Mouse (Mus musculus) intestine, embryonic 14.5 days (tissue): Measurements from ENCODE around the gene Ccdc40. TPM values are rescaled to one million over a fixed set of nuclear protein-coding genes. Genes with fewer than 3 reads are reported as not detected.

Experiments used
- ATAC-seq: fragments of 200-750 bp; cut with Nextera tagmentation; replicated peaks from 2 replicates; pipeline ENCODE4 v1.8.0; 2017; ENCODE audit warnings: low read depth, moderate number of reproducible peaks, moderate TSS enrichment, moderate library complexity; ENCODE audit not compliant: low FRiP score, low TSS enrichment
- DNase-seq: peaks from one replicate; pipeline ENCODE4 v3.0.0-alpha.2; 2018; ENCODE audit warnings: low spot score
- H3K27ac ChIP-seq: fragments of 300-500 bp; sonication (generic); 2 replicates; pipeline ENCODE4 v1.5.1; 2014; ENCODE audit warnings: low read depth, mild to moderate bottlenecking, control low read depth
- H3K27me3 ChIP-seq: fragments of 300-500 bp; sonication (generic); replicated peaks from 2 replicates; pipeline ENCODE4 v1.6.1; 2014; ENCODE audit warnings: low read length, control low read depth; ENCODE audit not compliant: control insufficient read depth, insufficient read depth
- H3K36me3 ChIP-seq: fragments of 300-500 bp; sonication (generic); 2 replicates; pipeline ENCODE4 v1.6.1; 2014; ENCODE audit warnings: low read length, control low read depth; ENCODE audit not compliant: control insufficient read depth, insufficient read depth
- H3K4me1 ChIP-seq: fragments of 300-500 bp; sonication (generic); replicated peaks from 2 replicates; pipeline ENCODE4 v1.6.1; 2014; ENCODE audit warnings: low read length, control low read depth, mixed read lengths; ENCODE audit not compliant: control insufficient read depth, insufficient read depth
- H3K4me2 ChIP-seq: fragments of 300-500 bp; sonication (generic); 2 replicates; pipeline ENCODE4 v1.6.1; 2014; ENCODE audit warnings: low read length
- H3K4me3 ChIP-seq: fragments of 300-500 bp; sonication (generic); 2 replicates; pipeline ENCODE4 v1.5.1; 2014; ENCODE audit warnings: low read depth, low read length, control low read depth, mixed read lengths
- H3K9ac ChIP-seq: fragments of 300-500 bp; sonication (generic); 2 replicates; pipeline ENCODE4 v1.6.1; 2014; ENCODE audit warnings: mild to moderate bottlenecking, low read length
- H3K9me3 ChIP-seq: fragments of 300-500 bp; sonication (generic); 2 replicates; pipeline ENCODE4 v1.6.1; 2016; ENCODE audit warnings: low read length, control low read depth; ENCODE audit not compliant: control insufficient read depth
- WGBS: fragments of 180-500 bp; shearing (Covaris S2); extraction: QIAGEN DNeasy Blood & Tissue Kit; methylation state at CpG from one replicate; pipeline ENCODE4 v1.1.7; 2014; 5-methylcytosine and 5-hydroxymethylcytosine counted together
- polyA plus RNA-seq: library from polyadenylated mRNA; unstranded; fragments of >200 nt; fragmentation: Nextera tagmentation; extraction: Ambion mirVana; gene quantifications from 2 replicates; pipeline ENCODE4 v1.2.1, GENCODE M21; 2014

Gene Ccdc40
- polyA plus RNA-seq, 1 experiment from 2014 or later, result 4.0 TPM

DNA sequence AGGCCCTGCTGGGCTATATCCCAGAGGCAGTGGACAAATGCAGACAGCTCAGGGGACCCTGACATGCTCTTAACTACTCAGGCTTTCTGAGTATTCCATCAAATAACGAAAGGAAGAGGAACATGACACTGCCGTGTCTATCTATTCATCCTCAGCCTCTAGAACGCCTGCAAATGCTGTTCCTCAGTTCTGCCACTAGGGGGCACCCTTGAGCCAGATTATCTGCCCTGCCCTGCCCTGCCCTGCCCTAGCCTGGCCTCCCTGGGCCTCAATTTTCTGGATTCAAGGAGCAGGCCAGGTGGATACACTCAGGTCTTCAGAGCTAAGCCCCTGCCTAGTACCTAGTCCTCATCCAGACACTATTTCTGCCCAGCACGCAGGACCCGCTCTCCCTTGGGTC is 24.9 kb upstream of the Ccdc40 start:
- no peak overlapping the region for H3K9ac ChIP-seq
- no peaks in the 10 kb centered on the region for H3K27me3 ChIP-seq
- H3K27ac ChIP-seq, result no peak overlapping the region
- H3K9me3 ChIP-seq, result 0 out of 2 replicates have a peak, but pooled peaks cover 4% of the 10 kb centered on the region
- DNase-seq (peak; percentile 78), ATAC-seq (no peak; the same call in 1 of the 2 replicates)
- peaks cover 30% of the 10 kb centered on the region for H3K36me3 ChIP-seq
- no peak overlapping the region for H3K4me2 ChIP-seq
- peaks cover 4% of the 10 kb centered on the region for H3K4me1 ChIP-seq
- WGBS, result 53% methylated on average over 5 of the region's 5 CpGs
- no peak overlapping the region for H3K4me3 ChIP-seq

DNA sequence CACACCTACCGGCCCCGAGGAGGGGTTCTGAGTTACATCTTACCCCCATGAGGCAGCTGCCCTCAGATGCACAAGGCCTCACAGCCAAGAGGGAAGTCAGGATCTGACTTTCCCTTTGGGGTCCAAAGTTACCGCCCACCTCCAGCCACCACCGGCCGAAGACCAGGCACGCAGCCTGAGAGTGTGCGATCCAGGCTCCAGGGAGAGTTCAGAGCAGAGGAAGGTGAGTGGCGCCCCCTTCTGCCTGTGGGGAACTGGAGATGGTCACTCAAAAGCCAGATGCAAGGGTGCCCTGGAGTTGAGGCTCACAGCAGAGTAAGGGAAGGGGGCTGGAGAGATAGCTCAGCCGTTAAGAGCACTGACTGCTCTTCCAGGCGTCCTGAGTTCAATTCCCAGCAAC is 22.6 kb upstream of the Ccdc40 start:
- Histone ChIP-seq H3K27me3 (no peaks in the 10 kb centered on the region), H3K9ac (no peak overlapping the region), H3K4me1 (peaks cover 5% of the 10 kb centered on the region; the same call in 1 of the 2 replicates), H3K9me3 (0 out of 2 replicates have a peak, but pooled peaks cover 4% of the 10 kb centered on the region), H3K4me2 (no peak overlapping the region), H3K4me3 (no peak overlapping the region), H3K27ac (no peak overlapping the region), H3K36me3 (peaks cover 42% of the 10 kb centered on the region)
- DNase-seq (no peak), ATAC-seq (no peak)
- WGBS, result 87% methylated on average over 10 of the region's 10 CpGs

DNA sequence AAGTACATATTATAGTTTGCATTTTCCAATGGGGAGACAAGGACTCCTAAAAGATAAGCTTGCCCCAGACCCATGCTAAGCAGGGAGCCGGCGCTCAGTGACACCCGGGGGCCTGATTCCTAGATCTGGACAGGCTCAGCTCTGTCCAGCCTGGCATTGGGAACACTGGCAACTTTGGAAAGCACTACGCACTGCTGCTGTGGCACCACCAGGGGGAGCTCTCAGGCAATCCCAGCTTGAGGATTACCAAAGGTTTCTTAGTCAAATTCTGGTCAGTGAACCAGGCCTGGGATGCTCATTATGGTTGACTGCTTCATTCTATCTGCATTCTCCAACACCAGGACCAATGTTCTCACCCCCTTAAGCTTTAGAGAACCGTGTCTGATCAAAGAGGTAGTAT is 21.8 kb upstream of the Ccdc40 start:
- Histone ChIP-seq H3K27me3 (no peaks in the 10 kb centered on the region), H3K27ac (no peak overlapping the region), H3K9me3 (0 out of 2 replicates have a peak, but pooled peaks cover 4% of the 10 kb centered on the region), H3K4me1 (peaks cover 7% of the 10 kb centered on the region; the same call in 1 of the 2 replicates), H3K9ac (no peak overlapping the region), H3K4me2 (no peak overlapping the region), H3K4me3 (no peak overlapping the region), H3K36me3 (peaks cover 42% of the 10 kb centered on the region)
- 32% methylated on average over 5 of the region's 5 CpGs for WGBS
- ATAC-seq (no peak), DNase-seq (peak; percentile 85)

DNA sequence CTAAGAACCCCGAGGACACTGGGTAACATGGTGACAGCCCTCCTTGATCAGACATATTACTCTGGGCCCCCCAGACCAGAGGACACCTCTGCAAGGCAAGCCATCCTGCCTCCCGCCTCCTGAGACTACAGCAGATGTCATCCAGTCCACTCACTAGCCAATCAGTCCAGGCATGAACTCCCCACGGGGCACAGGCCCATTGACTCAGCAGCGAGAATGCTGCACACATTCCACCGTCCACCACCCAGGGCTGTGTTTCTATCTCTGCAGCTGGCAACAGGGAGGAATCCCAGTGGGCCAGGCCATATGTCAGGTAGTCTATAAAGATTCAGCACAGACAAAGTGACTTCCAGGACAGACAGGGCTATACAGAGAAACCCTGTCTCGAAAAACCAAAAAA is 20.4 kb upstream of the Ccdc40 start:
- no peak overlapping the region for H3K9ac ChIP-seq
- no peak for ATAC-seq
- WGBS, result 84% methylated on average over 6 of the region's 6 CpGs

DNA sequence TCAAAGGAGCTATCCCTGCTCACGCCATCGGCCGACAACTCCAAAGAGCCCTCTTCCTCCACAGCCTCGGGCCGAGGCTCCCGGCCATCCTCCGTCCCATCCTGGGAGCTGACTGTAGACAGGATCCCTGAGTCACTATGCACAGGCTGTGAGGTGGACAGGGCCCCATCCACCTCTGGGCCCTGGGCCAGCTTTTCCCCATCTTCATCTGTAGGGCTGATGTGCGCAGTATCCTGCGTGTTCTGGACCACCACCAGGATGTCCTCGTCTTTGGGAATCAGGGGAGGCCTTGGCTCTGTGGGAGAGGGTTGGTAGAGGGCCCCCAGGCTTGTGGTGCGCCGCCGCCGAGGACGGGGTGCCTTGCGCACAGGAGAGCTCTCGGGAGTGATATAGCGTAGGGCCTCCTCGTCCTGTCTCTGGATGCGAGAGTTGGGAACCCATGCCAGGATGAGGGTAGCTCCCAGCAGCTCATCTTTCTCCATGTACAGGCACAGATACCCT is 19.5 kb upstream of the Ccdc40 start:
- Histone ChIP-seq H3K4me2 (no peak overlapping the region), H3K27ac (no peak overlapping the region), H3K36me3 (peaks cover 35% of the 10 kb centered on the region), H3K27me3 (no peaks in the 10 kb centered on the region), H3K9me3 (0 out of 2 replicates have a peak, but pooled peaks cover 4% of the 10 kb centered on the region), H3K4me1 (peaks cover 22% of the 10 kb centered on the region), H3K9ac (no peak overlapping the region), H3K4me3 (no peak overlapping the region)
- 91% methylated on average over 20 of the region's 20 CpGs for WGBS
- no peak for ATAC-seq
- DNase-seq, result no peak

More for the DNA sequence above, 20.4 kb upstream of the Ccdc40 start:
- Histone ChIP-seq H3K36me3 (peaks cover 35% of the 10 kb centered on the region), H3K27ac (no peak overlapping the region), H3K4me2 (no peak overlapping the region), H3K27me3 (no peaks in the 10 kb centered on the region), H3K4me3 (no peak overlapping the region), H3K4me1 (peaks cover 13% of the 10 kb centered on the region), H3K9me3 (0 out of 2 replicates have a peak, but pooled peaks cover 4% of the 10 kb centered on the region)
- no peak for DNase-seq

DNA sequence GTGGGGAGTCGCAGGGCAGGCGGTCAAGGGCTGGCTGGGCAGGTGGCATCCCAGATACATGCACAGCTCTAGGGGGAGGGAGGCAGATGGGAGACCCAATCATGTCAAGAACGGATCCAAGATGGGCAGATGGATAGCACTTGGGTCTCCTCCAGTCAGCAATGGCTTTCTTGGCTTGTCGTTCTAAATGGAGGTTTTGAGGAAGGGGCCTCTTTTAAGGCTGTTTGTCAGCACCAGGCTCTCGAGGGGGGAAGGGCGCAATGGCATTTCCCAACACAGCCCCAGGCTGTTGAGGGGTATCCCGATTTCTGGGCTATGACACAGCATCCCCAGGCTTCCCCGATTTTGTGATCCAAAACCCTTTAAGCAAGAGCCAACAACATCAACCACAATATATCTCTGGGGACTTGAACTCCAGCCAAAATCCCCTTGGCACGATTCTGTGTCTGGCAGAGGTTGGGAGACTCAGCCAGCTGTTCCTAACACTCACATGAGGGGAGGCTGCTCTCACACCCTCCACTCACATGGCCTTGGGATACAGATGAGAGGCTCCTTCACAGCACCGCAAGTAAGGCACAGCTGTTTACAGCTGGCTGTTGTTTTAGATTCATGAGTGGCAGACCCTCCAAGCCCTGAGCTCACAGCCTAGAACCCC is 18.9 kb upstream of the Ccdc40 start:
- Histone ChIP-seq H3K4me2 (no peak overlapping the region), H3K4me1 (peaks cover 28% of the 10 kb centered on the region), H3K27me3 (no peaks in the 10 kb centered on the region), H3K9ac (no peak overlapping the region), H3K4me3 (no peak overlapping the region), H3K36me3 (peaks cover 33% of the 10 kb centered on the region), H3K27ac (peak overlapping the region; percentile 22; the same call in 1 of the 2 replicates), H3K9me3 (0 out of 2 replicates have a peak, but pooled peaks cover 4% of the 10 kb centered on the region)
- DNase-seq (no peak), ATAC-seq (no peak)
- 76% methylated on average over 10 of the region's 10 CpGs for WGBS

DNA sequence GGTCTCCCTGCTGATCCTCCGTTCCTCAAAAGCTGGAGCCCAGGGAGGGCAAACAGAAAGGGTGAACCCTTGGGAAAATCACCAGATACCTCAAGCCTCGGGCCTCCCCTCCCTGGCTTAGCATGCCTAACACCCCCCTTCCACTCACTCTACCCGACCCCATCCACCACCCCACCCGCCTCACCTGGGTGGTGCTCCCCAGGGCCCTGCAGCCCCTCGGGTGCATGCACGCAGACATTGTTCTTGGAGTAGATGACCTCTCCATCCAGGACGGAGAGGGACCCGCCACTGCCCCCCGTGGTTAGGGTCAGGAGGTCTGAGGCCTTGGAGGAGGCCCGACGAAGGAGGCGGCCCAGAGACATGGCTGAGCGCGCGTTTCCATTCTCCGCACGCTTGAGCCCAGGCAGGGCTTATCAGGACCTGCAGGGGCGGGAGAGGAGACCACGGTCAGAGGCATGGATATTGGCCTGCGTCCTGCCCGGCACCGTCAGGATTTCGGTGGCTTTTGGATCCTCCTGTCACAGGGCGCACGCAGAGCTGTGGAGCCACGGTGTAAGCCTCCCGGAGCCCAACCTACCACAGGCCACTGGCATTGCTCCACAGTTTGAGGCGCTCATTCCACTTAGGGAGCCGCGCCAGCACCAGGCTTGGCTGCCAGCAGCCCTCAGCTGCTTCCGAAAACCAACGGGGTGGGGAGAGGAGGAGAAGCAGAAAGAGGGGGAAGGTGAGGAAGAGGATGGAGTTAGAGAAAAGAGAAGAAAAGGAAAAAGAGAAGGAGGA is 17.9 kb upstream of the Ccdc40 start:
- Histone ChIP-seq H3K4me2 (no peak overlapping the region), H3K9ac (no peak overlapping the region), H3K4me1 (peaks cover 38% of the 10 kb centered on the region), H3K27ac (no peak overlapping the region), H3K9me3 (0 out of 2 replicates have a peak, but pooled peaks cover 4% of the 10 kb centered on the region), H3K27me3 (no peaks in the 10 kb centered on the region), H3K4me3 (no peak overlapping the region), H3K36me3 (peaks cover 24% of the 10 kb centered on the region)
- WGBS, result 82% methylated on average over 31 of the region's 32 CpGs
- DNase-seq (no peak), ATAC-seq (no peak)

DNA sequence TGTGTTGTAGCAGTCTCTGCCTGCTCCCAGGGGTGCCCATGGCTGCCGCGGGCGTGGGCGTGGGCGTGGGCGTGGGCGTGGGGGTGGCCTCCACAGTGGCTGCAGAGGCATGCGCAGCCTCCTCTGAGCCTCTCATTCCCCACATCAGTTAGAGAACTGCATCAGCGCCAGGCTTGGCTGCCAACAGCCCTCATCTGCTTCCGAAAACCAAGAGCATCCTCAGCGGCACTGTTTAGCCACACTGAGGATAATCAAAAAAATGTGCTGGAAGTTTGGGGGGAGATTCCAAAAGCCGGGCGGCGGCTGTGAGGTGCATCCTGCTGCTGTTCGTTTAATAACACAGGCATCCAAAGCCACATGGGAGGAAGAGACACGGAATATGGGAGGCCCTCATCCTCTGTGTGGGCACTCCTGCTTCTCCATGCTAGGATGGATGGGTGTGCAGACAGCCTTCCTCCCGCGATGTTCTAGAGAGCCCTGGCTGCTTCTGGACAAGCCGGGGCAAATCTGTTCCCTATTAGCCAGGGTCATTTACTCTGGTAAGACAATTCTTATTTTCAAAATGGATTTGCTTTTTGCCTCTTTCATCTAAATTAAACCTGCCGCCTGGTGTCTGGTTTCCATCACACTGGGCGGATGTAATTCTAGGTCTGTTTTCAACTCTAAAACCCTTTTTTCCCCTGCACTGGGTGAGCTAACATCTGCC is 16.6 kb upstream of the Ccdc40 start:
- no peaks in the 10 kb centered on the region for H3K27me3 ChIP-seq
- no peak overlapping the region for H3K4me3 ChIP-seq
- DNase-seq (no peak), ATAC-seq (no peak)
- H3K4me2 ChIP-seq, result no peak overlapping the region
- WGBS, result 67% methylated on average over 21 of the region's 21 CpGs
- peaks cover 51% of the 10 kb centered on the region for H3K4me1 ChIP-seq
- H3K9ac ChIP-seq, result no peak overlapping the region
- 0 out of 2 replicates have a peak, but pooled peaks cover 4% of the 10 kb centered on the region for H3K9me3 ChIP-seq
- peaks cover 24% of the 10 kb centered on the region for H3K36me3 ChIP-seq
- H3K27ac ChIP-seq, result no peak overlapping the region
